Mouse (Mus musculus) stomach, embryonic 14.5 days (tissue): ENCODE measurements around the gene Fam184b. TPM values are rescaled to one million over a fixed set of nuclear protein-coding genes. Genes with fewer than 3 reads are reported as not detected.

Experiments used
- ATAC-seq: fragments of 200-750 bp; cut with Nextera tagmentation; 2 replicates; pipeline ENCODE4 v1.8.0; 2017; ENCODE audit warnings: low read depth, moderate TSS enrichment; ENCODE audit not compliant: insufficient number of reproducible peaks, insufficient read depth, low FRiP score
- H3K27ac ChIP-seq: fragments of 300-500 bp; sonication (generic); 2 replicates; pipeline ENCODE4 v1.5.1; 2014; ENCODE audit warnings: mild to moderate bottlenecking, low read length, moderate library complexity, mixed read lengths
- H3K27me3 ChIP-seq: fragments of 300-500 bp; sonication (generic); 2 replicates; pipeline ENCODE4 v1.6.1; 2014; ENCODE audit warnings: low read length, control low read depth, mixed read lengths; ENCODE audit not compliant: control insufficient read depth, insufficient read depth
- H3K36me3 ChIP-seq: fragments of 300-500 bp; sonication (generic); 2 replicates; pipeline ENCODE4 v1.6.1; 2014; ENCODE audit warnings: mild to moderate bottlenecking, control low read depth, low read length, moderate library complexity, mixed read lengths; ENCODE audit not compliant: control insufficient read depth, insufficient read depth
- H3K4me1 ChIP-seq: fragments of 300-500 bp; sonication (generic); 2 replicates; pipeline ENCODE4 v1.6.1; 2014; ENCODE audit warnings: low read length, control low read depth, mixed read lengths; ENCODE audit not compliant: control insufficient read depth, insufficient read depth
- H3K4me2 ChIP-seq: fragments of 300-500 bp; sonication (generic); replicated peaks from 2 replicates; pipeline ENCODE4 v1.6.1; 2014; ENCODE audit warnings: low read depth, low read length, control low read depth
- H3K4me3 ChIP-seq: fragments of 300-500 bp; sonication (generic); 2 replicates; pipeline ENCODE4 v1.5.1; 2014; ENCODE audit warnings: low read depth, low read length, control low read depth
- H3K9ac ChIP-seq: fragments of 300-500 bp; sonication (generic); replicated peaks from 2 replicates; pipeline ENCODE4 v1.6.1; 2014; ENCODE audit warnings: low read depth, mild to moderate bottlenecking, control low read depth, low read length, moderate library complexity, mixed read lengths
- H3K9me3 ChIP-seq: fragments of 300-500 bp; sonication (generic); 2 replicates; pipeline ENCODE4 v1.6.1; 2016; ENCODE audit warnings: low read depth, low read length, control low read depth; ENCODE audit not compliant: control insufficient read depth
- WGBS: fragments of 180-500 bp; shearing (Covaris S2); extraction: QIAGEN DNeasy Blood & Tissue Kit; methylation state at CpG from one replicate; pipeline ENCODE4 v1.1.7; 2014; 5-methylcytosine and 5-hydroxymethylcytosine counted together
- polyA plus RNA-seq: library from polyadenylated mRNA; unstranded; fragments of >200 nt; fragmentation: Nextera tagmentation; extraction: Ambion mirVana; gene quantifications from 2 replicates; pipeline ENCODE4 v1.2.1, GENCODE M21; 2014

Gene Fam184b
- polyA plus RNA-seq, 1 experiment from 2014 or later = 4.0 TPM

GRCm38 (mm10) chr5:45481125-45481524 is 158.3 kb downstream of the Fam184b start:
- WGBS = 76% methylated on average over 2 of the region's 2 CpGs
- no peaks in the 10 kb centered on the region for H3K9me3 ChIP-seq
- no peak overlapping the region for H3K4me2 ChIP-seq

GRCm38 (mm10) chr5:45480066-45480465 is 159.3 kb downstream of the Fam184b start:
- Histone ChIP-seq H3K27me3 (no peaks in the 10 kb centered on the region), H3K27ac (no peak overlapping the region), H3K4me3 (no peak overlapping the region), H3K4me2 (no peak overlapping the region), H3K9ac (no peak overlapping the region), H3K36me3 (no peaks in the 10 kb centered on the region), H3K9me3 (no peaks in the 10 kb centered on the region), H3K4me1 (no peaks in the 10 kb centered on the region)
- WGBS = 89% methylated on average over 1 of the region's 1 CpGs
- ATAC-seq = no peak

More at GRCm38 (mm10) chr5:45481125-45481524, 158.3 kb downstream of the Fam184b start:
- no peaks in the 10 kb centered on the region for H3K36me3 ChIP-seq
- H3K4me1 ChIP-seq = no peaks in the 10 kb centered on the region
- H3K9ac ChIP-seq = no peak overlapping the region
- no peak overlapping the region for H3K4me3 ChIP-seq
- no peak for ATAC-seq
- H3K27me3 ChIP-seq = no peaks in the 10 kb centered on the region
- no peak overlapping the region for H3K27ac ChIP-seq

Other genes starting within 250 kb of the Fam184b start
- gene Qdpr, start 189.4 kb downstream of the Fam184b start, polyA plus RNA-seq = 103 and 109 TPM in 2 replicates
- not detected in 2 replicates for gene Clrn2, start 185.9 kb downstream of the Fam184b start, polyA plus RNA-seq
- gene Lap3, start 146.2 kb downstream of the Fam184b start, polyA plus RNA-seq = 75.2 and 86.0 TPM in 2 replicates
- gene Med28, start 119.4 kb downstream of the Fam184b start, polyA plus RNA-seq = 218 and 247 TPM in 2 replicates
- gene Ncapg, start 30.3 kb upstream of the Fam184b start, polyA plus RNA-seq = 55.1 and 55.6 TPM in 2 replicates
- gene Lcorl, start 218.0 kb upstream of the Fam184b start, polyA plus RNA-seq = 40.9 and 42.4 TPM in 2 replicates